ENCODE assay signal across 16 mouse cellular contexts in genomic region chr12:29649510-29650152, GRCm38 (mm10).
DNase-seq lines count a peak whose midpoint lies in the region; ATAC-seq and TF ChIP-seq lines count a peak whose summit lies in the region.
"Had no signal": no experiment of that assay in that cellular context is flagged by ENCODE, and none has a peak within 500 bp of the region (broad histone marks: within the 10 kb centered on the region; RNA-seq: fewer than 3 reads in every experiment).

No protein-coding gene starts in this region.

- 51% methylated on average over 10 of the region's 10 CpGs for WGBS in hindbrain, embryonic 13.5 days
- 57% methylated on average over 10 of the region's 10 CpGs for WGBS in midbrain, embryonic 15.5 days
- WGBS in lung, adult 2 months = 72% methylated on average over 10 of the region's 10 CpGs

- H3K4me3 ChIP-seq in hindbrain, embryonic 13.5 days = no peak overlapping the region
- H3K4me3 ChIP-seq in midbrain, embryonic 15.5 days = no peak overlapping the region
- H3K4me3 ChIP-seq in lung, adult 2 months (replicated peaks; ENCODE audit: extremely low read depth, low read depth, low read length) = no peak overlapping the region
- H3K4me3 ChIP-seq: megakaryocyte, embryonic 14.5 days had no signal

- TF ChIP-seq POLR2A in lung, adult 2 months (IDR thresholded peaks at IDR 0.05; ENCODE audit: borderline replicate concordance, extremely low read depth, low read depth, low read length) = no peak

- intact Hi-C loops in gastrocnemius, postnatal 36 days (cut with DNase I) = no loop called here

- no peak overlapping the region for H3K9ac ChIP-seq in hindbrain, embryonic 13.5 days
- H3K9ac ChIP-seq in midbrain, embryonic 15.5 days = no peak overlapping the region

- H3K27ac ChIP-seq in hindbrain, embryonic 13.5 days = peak overlapping the region; percentile 85
- H3K27ac ChIP-seq in midbrain, embryonic 15.5 days = peak overlapping the region; percentile 73
- H3K27ac ChIP-seq: kidney, postnatal 0 days had no signal

- no peak for TF ChIP-seq CTCF in lung, adult 2 months (IDR thresholded peaks at IDR 0.05; ENCODE audit: insufficient read depth, low read length)

- no peaks in the 10 kb centered on the region for H3K27me3 ChIP-seq in hindbrain, embryonic 13.5 days
- no peaks in the 10 kb centered on the region for H3K27me3 ChIP-seq in midbrain, embryonic 15.5 days (replicated peaks)
- H3K27me3 ChIP-seq: megakaryocyte, embryonic 14.5 days had no signal

- H3K4me1 ChIP-seq in hindbrain, embryonic 13.5 days (replicated peaks) = peaks cover 55% of the 10 kb centered on the region
- peaks cover 38% of the 10 kb centered on the region for H3K4me1 ChIP-seq in midbrain, embryonic 15.5 days
- no peaks in the 10 kb centered on the region for H3K4me1 ChIP-seq in lung, adult 2 months (ENCODE audit: control insufficient read depth, insufficient read depth, low read length)
- H3K4me1 ChIP-seq: megakaryocyte, embryonic 14.5 days had no signal

- H3K36me3 ChIP-seq in hindbrain, embryonic 13.5 days = peaks cover 14% of the 10 kb centered on the region
- no peaks in the 10 kb centered on the region; the same call in 1 of the 2 replicates for H3K36me3 ChIP-seq in midbrain, embryonic 15.5 days (replicated peaks)

- peak; percentile 68 for ATAC-seq in frontal cortex, adult (ENCODE audit: low TSS enrichment)
- peak; percentile 62 for ATAC-seq in hindbrain, embryonic 13.5 days (ENCODE audit: low FRiP score)
- peak; percentile 32; the same call in 1 of the 2 replicates for ATAC-seq in midbrain, embryonic 15.5 days (replicated peaks)
- ATAC-seq: intestine, embryonic 16.5 days had no signal

- no peak overlapping the region for H3K4me2 ChIP-seq in hindbrain, embryonic 13.5 days
- no peak overlapping the region for H3K4me2 ChIP-seq in midbrain, embryonic 15.5 days

- no peaks in the 10 kb centered on the region for H3K9me3 ChIP-seq in hindbrain, embryonic 13.5 days
- H3K9me3 ChIP-seq in midbrain, embryonic 15.5 days = no peaks in the 10 kb centered on the region

- no peak for DNase-seq in frontal cortex, postnatal 10 days (ENCODE audit: low spot score in 2 of 2)
- DNase-seq in brain, adult 2 months (ENCODE audit: low read depth, low spot score) = peak; percentile 66
- DNase-seq in urinary bladder, postnatal 36 days (ENCODE audit: low spot score in 2 of 2) = no peak
- DNase-seq in gastrocnemius, postnatal 36 days = no peak
- DNase-seq in lung, adult 2 months = no peak
- DNase-seq: adrenal gland, postnatal 14 days; cerebellum, postnatal 14 days; heart, postnatal 14 days; layer of hippocampus, adult 9-11 months; thymus, postnatal 14 days had no signal
